Mouse (Mus musculus): Measurements from ENCODE around the gene Hcrtr2.

Hcrtr2 gene

DNA sequence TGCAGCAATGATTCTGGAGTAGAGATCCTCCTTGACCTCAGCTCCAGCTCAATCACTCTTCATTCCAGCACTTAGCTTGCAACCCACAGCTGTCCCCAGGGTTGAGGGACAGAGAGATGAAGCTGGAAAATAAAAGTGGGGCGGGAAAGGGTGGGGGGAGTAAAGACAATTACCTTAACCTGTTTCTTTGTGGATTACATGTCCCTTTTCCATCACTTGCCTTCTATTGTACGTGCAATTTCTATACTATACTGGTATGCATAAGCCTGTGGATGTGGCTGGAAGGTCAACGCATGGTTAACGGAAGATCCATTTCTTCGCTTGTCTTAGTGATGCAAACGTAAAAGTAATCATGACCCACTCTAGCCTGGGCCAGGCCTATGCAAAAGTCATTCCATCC lies at the start of gene Hcrtr2:
TSS of gene Hcrtr2 (minus strand) at position 101 of the 400 bp plus-strand sequence.
- in situ Hi-C loops (cut with MboI, MseI): no loop called here

DNA sequence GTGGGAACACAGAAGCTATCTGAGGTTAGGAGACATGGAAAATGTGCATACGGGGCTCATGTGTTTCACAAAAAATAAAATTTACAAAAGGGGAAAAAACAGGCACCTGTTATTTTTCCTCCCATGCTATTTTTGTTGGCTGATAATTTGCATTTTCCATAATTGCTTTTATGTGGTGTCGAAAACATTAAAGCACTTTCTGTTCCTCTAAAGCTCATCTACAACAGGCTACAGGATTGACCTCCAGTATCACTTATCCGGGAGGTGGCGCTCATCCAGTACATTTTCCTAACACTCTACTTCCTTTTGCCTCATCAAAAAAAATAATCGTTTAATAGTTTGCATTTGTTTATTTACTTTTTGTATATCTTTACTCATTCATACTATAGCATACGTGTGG lies 41.2 kb upstream of the Hcrtr2 start:
- in situ Hi-C loops (cut with MboI, MseI): no loop called here

DNA sequence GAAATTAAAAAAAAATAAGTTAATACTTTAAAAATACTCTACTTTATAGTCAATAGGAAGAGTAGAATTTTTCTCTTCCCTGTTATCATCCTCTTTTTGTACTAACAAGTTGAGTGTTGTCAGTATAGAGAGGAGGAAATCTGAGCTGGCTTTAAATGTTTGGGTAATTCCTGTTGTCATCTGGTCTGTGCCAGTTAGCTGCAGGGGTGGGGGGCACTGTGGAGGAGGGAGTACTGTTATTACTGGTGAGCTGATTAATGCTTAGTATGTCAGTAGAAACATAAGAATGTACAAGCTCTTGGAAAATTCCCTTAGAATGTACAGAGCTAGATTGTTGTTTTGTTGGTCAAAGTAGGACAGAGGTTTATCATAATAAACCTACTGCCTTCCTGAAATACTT lies 36.7 kb upstream of the Hcrtr2 start:
- in situ Hi-C loops (cut with MboI, MseI): no loop called here

DNA sequence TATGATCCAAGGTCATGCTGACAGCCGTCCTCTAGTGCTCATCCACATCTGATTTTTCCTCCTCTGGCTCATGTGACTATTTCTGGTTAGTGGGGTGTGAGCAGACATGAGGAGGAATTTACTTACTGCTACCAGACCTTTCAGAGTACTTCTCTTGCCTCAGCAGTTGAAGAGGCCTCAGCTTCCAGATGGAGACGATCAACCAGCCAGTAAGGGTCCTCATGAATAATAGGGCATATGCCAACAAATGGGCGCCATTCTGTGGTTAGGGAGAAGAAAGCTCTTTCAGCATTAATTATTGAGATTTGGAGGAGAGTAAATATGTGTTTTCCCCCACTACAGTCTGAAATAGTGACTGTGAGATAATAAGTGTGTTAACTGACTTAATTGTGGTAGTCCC lies 28.7 kb upstream of the Hcrtr2 start:
- in situ Hi-C loops (cut with MboI, MseI): no loop called here

DNA sequence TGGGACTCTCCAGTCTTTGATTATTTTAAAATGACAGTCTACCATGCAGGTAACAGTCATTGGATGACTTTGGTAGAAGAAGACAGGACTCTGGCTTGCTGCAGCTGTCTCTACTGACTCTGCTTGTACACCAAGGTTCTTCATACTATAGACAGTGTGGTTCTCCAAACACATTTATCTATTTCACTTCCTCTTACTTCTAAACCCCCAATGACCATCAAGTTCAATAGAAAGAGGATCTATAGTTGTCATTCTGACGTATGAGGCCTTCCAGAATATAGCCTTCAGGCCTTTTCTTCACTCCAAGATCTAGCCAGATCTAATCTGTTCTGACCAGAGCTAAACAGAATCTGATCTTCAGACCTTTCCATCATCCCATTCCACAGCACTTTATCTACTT lies 23.6 kb upstream of the Hcrtr2 start:
- in situ Hi-C loops (cut with MboI, MseI): no loop called here

DNA sequence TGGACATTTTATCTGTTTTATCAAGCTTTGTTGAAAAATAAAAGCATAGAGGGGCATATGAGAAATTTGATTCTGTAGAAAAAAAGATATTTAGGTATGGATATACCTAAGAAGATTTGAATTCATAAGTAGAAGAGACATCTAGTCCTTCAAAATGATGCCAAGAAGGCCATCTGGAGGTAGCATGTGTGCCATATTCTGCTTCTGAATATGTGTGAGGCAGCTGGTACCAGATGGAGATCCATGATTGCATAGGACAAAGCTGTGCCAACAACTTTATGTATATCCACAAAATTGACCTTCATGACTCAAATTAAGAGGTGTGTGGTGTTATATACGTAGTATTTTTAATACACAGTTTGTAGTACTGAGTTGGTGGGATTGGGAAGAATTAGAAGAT lies 7.4 kb upstream of the Hcrtr2 start:
- in situ Hi-C loops (cut with MboI, MseI): no loop called here

DNA sequence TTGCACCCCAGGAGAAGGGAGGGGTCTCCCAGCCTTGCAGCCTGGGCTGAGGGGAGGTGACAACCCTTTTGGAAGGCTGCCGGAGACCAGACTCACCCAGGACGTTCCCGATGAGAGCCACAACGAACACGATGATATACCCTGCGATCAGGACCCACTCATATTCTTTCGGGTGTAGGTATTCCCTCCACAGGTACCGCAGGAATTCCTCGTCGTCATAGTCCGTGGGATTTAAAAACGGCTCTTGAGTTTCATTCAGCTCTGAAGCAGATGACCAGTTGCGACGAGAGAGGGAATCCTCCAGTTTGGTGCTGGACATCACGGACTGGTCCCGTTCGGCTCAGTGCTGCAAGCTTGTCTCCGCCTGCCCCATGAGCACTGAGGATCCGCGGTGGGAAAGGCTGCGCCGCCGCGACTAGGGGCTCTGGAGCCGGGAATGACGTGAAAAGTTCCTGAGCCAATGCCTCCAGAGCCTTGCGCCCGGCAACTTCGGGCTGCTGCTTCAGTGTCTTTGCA lies 412 bp downstream of the Hcrtr2 start:
- in situ Hi-C loops (cut with MboI, MseI): no loop called here

DNA sequence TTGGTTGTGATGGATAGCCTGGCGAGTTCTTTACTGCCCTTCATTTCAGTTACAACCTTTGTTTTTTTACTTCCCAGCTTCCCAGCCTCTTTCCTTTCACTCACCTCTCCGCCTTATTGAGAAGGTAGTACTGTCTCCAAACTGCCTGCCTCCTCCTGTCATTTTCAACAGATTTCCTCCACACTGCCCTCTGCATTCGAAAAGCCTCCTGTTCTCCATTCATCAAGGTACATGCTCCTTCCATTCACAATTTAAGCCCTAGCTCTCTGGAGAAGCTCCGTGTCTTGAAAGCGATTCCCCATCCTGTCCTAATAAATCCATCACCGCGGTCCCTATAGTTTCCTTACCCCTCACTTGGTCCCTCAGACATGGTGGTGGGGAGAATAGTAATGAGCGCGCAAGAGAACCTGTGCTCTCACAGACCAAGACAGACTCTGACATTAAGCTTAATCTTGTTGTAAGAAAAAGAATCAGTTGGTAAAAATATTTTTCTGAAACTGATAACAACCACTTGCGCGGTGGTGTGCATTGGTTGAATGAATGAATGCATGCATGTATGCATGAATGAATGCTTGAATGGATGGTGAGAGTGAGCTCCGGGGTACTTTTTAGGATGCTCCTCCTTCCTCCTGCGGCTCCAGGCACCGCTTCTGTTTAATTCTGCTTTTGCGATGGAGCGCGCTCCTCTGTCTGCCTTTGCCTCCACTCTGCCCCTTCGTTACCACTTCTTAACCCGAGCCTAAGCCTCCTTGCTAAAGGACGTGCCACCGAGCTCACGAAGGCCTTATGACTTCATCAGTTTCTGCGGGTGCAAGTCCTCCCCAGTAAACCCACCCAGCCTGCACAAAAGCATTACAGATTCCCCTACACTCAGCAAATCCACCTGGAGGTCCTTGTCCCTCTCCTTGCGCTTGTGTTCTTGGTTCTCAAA lies 1.3 kb downstream of the Hcrtr2 start:
- in situ Hi-C loops (cut with MboI, MseI): no loop called here

DNA sequence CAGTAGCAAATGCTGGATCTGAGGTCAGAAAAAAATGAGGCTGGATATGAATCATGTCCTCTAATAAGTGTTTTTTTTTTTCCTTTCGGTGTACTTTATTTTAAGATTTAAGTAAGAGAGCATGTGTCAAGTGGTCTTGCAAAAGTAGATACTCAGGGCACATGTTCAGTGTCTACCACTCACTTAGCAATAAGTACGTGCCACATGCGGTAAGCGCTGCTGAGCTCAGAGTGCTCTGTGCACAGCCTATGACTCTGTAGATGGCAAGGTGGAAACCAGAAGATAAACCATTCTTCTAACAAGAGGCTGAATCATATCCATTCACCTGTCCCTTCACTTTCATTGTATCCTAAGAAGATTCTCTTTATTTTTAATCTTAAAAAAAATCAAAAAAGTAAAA lies 2.1 kb downstream of the Hcrtr2 start:
- in situ Hi-C loops (cut with MboI, MseI): no loop called here

DNA sequence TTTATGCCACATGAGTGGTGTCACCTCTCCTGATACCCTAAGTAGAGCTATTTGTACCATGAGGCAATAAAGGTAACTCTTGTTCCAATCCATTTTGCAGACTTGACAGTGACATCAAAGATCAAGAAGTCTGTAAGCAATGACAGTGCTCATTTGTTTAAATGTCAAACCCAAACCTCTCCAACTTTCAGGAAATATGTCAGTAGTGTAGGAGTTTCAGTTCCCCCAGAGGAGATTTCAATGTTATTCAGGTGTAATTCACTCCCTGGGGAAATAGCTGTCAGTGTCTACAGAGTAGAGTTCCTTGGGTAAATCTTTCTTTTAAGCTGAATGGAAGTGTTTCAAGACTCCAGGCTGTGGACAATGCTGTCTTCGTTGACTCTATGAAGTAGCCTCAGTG lies 2.9 kb downstream of the Hcrtr2 start:
- in situ Hi-C loops (cut with MboI, MseI): no loop called here

DNA sequence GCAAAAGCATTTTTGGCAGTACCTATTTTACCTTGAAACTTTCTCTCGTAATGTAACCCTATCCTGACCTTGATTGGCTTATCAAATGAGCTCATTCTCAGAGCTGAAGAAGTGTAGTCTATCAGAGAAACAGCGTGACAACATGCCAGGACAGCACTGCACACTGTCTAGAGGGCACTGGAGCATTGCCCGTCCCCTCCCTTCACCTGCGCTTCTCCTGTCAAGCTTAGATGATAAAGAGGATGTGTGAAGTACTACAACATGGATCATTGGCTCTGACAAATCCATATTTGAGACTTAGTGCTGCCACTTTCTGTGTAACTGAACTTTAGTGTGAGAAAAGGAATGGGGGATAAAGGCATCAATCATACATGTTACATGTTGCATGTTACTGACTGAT lies 5.4 kb downstream of the Hcrtr2 start:
- in situ Hi-C loops (cut with MboI, MseI): no loop called here

DNA sequence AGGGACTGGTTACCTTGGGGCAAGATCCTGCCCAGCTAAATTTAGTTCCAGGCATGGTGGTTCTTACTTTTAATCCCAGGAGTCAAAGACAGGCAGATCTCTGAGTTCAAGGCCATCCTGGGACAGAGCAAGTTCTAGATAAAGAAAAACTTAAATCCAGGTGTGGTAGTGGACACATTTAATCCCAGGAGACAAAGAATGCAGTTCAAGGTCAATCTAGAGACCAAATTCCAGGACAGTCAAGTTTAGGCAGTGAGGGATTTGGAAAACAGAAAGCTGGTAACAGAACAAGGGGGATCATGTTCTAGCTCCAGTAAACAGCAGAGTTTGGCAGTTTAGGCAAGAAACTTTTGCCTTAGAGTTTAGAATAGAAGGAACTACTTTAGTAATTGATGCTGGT lies 8.6 kb downstream of the Hcrtr2 start:
- in situ Hi-C loops (cut with MboI, MseI): no loop called here

DNA sequence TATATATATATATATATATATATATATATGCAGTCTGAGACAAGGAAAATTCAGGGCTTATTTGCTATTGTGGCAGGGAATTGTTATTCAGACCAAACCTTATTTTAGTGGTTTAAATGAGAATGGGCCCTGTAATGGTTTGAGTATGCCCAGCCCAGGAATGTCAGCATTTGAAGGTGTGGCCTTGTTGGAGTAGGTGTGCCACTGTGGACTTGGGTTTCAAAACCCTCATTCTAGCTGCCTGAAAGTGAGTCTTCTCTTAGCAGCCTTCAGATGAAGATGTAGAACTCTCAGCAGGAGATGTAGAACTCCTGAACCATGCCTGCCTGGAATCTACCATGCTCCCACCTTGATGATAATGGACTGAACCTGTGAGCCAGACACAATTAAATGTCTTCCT lies 9.7 kb downstream of the Hcrtr2 start:
- in situ Hi-C loops (cut with MboI, MseI): no loop called here

DNA sequence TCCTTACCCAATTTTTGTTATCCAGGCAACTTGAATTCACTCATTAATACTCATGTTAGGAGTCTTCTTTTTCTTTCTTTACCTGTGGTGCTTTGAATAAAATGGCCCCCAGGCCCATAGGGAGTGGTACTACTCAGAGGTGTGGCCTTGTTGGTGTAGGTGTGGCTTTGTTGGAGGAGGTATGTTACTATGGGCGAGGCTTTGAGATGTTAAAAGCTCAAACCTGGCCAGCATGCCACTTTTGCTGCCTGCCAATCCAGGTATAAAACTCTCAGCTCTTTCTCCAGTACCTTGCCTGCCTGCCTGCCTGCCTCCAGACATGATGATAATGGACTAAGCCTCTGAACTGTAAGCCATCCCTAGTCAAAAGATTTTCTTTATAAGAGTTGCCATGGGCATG lies 11.4 kb downstream of the Hcrtr2 start:
- in situ Hi-C loops (cut with MboI, MseI): no loop called here

DNA sequence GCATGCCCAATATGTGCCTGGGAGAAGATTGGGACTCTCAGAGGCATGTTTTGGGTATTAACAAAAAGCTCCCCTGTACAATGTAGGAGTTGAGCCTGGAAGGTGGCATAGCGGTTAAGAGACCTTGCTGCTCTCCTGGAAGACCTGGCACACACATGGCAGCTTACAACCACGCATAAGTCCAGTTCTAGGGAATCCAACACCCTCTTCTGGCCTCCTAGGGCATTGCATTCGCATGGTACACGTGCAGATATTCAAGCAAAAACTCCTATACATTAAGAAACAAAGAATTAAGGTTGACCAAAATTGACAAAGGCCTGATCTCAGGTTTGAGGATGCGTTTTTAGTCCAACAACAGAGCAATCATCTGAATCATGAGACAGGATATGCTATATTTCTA lies 32.3 kb downstream of the Hcrtr2 start:
- in situ Hi-C loops (cut with MboI, MseI): no loop called here

DNA sequence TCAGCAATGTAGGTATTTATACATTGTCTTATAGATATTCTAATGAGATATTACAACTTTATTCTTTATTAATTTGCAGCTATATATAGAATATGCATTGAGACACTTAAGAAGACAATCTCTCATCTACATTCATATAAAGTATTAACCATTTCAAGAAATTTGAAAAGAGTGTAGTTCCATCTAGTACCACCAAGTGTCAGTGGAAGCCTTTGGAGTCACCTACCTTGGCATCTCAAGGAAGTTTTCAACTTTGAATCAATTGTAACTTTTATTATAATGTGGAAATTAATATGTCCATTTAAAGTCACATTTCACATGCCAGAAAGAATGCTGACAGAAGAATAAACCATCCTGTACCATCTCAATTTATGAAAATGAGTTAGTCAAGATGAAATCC lies 52.8 kb downstream of the Hcrtr2 start:
- in situ Hi-C loops (cut with MboI, MseI): no loop called here

DNA sequence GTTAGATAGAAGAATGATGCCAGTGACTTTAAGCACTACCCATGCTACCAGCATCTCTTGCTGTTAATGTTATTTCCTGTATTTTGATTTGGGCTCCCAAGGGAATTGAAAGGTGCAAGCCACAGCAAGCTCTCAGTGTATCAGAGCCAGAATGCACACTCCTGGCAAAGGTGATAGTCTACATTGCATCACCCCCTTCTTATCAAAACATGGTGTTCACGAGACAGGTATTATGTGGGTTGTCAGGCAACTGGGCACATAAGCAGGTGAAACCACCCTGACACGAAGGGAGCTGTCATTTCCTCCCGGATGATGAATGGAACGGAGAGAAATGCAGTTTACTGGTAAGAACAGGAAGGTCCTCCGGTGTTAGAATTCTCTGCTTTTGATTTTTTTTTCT lies 65.9 kb downstream of the Hcrtr2 start:
- in situ Hi-C loops (cut with MboI, MseI): no loop called here

DNA sequence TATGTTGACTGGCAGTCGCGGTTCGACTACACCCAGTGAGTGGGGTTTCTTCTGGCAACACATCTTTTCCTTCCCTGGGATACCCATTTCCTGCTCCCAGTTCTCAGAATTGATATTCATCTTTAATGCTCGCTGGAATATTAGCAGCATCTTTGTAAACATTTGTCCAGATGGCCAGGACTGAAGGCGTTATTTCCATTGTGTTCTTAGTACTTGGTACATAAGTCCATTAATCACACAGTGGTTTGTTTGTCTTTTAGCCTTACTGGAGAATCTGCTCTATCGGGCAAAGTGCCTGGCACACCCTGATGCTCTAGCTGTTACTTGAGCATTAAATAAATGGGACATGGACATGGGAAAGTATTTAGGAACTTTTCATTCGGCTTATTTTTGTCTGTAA lies 71.1 kb downstream of the Hcrtr2 start:
- in situ Hi-C loops (cut with MboI, MseI): no loop called here

DNA sequence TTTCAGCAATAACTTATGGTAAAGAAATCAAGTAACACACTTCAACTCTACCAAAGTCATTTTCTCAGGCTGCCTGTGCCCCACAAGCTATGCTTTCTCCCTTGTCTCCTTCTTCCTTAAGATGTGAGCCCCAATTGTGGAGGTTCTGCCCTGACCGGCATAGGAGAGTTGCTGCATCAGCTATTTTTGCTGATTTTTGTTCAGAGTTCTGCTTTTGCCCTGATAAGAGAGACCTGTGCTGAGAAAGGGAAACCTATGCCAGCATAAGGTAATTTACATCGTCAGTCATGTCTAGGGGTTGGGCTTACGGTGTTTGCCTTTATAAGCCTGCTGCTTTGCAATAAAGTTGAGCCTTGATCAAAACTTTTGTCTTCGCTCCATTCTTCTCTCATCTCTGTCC lies 71.5 kb downstream of the Hcrtr2 start:
- in situ Hi-C loops (cut with MboI, MseI): no loop called here

DNA sequence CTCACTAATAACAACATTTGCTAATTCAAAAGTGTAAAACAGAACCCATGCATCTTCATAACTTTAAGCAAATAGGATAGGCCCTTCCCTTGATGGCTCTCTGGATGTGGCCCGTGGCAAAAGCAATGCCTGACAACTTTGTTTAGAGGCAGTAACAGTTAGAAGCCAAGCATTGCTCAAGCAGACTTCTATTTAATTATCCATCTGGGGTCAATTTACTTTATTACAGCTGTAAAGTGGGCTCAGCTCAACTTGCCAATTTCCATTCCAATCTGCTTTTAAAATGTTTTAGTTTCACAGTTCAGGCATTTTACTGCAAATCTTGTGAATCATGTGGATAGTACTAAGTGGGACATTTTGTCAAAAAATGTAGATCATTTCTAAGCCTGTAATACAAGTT lies 81.3 kb downstream of the Hcrtr2 start:
- in situ Hi-C loops (cut with MboI, MseI): loop anchor here (5.0 kb wide), 1 partner anchor 485 kb away; no protein-coding TSS in a partner anchor

DNA sequence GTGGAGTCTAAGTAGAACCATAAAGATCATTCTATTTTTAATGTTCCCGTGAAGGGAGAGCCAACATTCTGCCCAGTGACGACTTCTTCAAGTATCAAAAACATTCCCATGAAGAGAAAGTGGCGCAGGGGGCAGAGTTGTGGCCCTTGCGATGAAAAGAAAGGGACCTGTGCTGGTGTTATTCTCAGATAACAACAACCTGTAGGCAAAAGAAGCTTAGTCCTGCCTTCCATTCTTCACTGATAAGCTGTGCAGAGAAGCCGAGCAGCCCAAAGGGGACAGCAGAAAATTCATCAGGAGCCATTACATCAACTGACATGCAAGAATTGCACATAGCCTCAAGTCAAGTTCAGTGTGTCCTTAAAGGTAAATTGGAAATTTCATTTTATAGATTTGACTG lies 85.7 kb downstream of the Hcrtr2 start:
- in situ Hi-C loops (cut with MboI, MseI): no loop called here

DNA sequence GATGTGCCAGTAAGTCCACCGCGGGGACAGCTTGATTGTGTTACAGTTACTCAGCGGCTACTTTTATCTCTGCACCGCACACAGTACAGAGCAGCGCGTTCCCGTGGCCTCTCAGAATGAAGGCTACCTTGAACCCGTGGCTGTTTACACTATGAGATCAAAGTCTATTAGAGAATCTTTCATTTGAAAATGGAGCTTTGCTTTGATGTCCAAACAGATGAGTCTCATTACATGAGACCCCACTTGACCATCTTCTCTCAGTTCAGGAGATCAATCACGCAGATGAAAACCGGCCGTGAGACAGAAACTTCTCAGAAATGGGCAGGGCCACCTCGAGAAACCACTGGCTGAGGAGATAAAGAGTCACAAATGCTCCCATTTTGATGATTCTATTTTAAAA lies 86.4 kb downstream of the Hcrtr2 start:
- in situ Hi-C loops (cut with MboI, MseI): no loop called here

DNA sequence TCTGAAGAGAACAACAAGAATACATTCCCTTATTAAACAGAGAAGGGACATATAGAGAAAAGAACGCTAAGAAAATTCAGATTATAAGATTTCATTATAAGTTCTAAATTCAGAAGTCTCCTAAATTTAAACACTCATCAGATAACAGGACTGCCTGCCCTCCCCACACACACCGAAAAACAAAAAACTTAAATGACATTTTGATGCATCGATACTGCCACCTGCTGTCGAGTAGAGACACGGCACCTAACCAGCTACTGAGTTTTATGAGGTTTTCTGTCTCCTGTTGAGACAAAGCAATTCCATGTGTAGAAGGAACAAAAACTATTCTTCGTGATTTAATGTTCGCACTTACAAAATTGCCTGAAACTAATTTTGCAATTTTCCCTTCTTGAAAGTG lies 87.0 kb downstream of the Hcrtr2 start:
- in situ Hi-C loops (cut with MboI, MseI): no loop called here

Data from T-helper 1 cell (primary cell).